Mouse (Mus musculus): ENCODE results near the gene Wsb1. TPM values are rescaled to one million over a fixed set of nuclear protein-coding genes. Genes with fewer than 3 reads are reported as not detected.

The Wsb1 gene
- polyA plus RNA-seq, 1 experiment = 41.8 TPM

Other genes starting within 250 kb of the Wsb1 start
- gene Ksr1, start 108.3 kb downstream of the Wsb1 start, polyA plus RNA-seq (2012; rRNA removed) = 55.3 and 101 TPM in 2 replicates
- not detected in 2 replicates for gene Gm9964, start 42.2 kb upstream of the Wsb1 start, polyA plus RNA-seq (2012; rRNA removed)
- gene Nf1, start 85.0 kb upstream of the Wsb1 start, polyA plus RNA-seq (2012; rRNA removed) = 5.3 and 9.2 TPM in 2 replicates
- gene Omg, start 249.4 kb upstream of the Wsb1 start, polyA plus RNA-seq (2012; rRNA removed) = 0.05 and 0.08 TPM in 2 replicates

All from large intestine, adult 2 months (tissue).